Mouse (Mus musculus): Measurements from ENCODE around the gene Dnah2. TPM values are rescaled to one million over a fixed set of nuclear protein-coding genes. Genes with fewer than 3 reads are reported as not detected.
A peak's percentile ranks its signal among the peaks of the same experiment; 100 is the strongest.

The Dnah2 gene
- polyA plus RNA-seq, 1 experiment: 0.22 TPM

- WGBS: 1% methylated on average over 13 of the region's 13 CpGs
- Histone ChIP-seq H3K4me3 (ENCODE audit: low read depth, low read length) (peak within 1 kb of the TSS; percentile 85), H3K27ac (ENCODE audit: insufficient read depth, low read depth, low read length) (peak within 1 kb of the TSS; percentile 94), H3K36me3 (ENCODE audit: control insufficient read depth, insufficient read depth, low read length) (0 out of 2 replicates have a peak, but pooled peaks cover 1% of the 10 kb centered on the region), H3K27me3 (ENCODE audit: control insufficient read depth, insufficient read depth, low read length) (no peaks in the 10 kb centered on the region), H3K4me1 (ENCODE audit: control insufficient read depth, insufficient read depth, insufficient read length, low read length) (peaks cover 13% of the 10 kb centered on the region)
- no peak for TF ChIP-seq CTCF (IDR thresholded peaks at IDR 0.05; ENCODE audit: extremely low read depth, insufficient read length, insufficient replicate concordance, low read depth, low read length)
- TF ChIP-seq POLR2A (IDR thresholded peaks at IDR 0.05; ENCODE audit: low read depth, low read length): peak; percentile 53
These were observed 31.2 kb upstream of the Dnah2 start, which contains the start of the genes Wrap53 and Trp53 for GRCm38 (mm10) chr11:69580091-69580514. TSS of gene Wrap53 (minus strand) at chr11:69580255. TSS of gene Trp53 (plus strand) at chr11:69580359.

- WGBS: under 1% methylated on average over 39 of the region's 39 CpGs
- Histone ChIP-seq H3K4me3 (ENCODE audit: low read depth, low read length) (peak overlapping the region; percentile 85), H3K27me3 (ENCODE audit: control insufficient read depth, insufficient read depth, low read length) (no peaks in the 10 kb centered on the region), H3K4me1 (ENCODE audit: control insufficient read depth, insufficient read depth, insufficient read length, low read length) (peaks cover 14% of the 10 kb centered on the region; the same call in 1 of the 2 replicates), H3K36me3 (ENCODE audit: control insufficient read depth, insufficient read depth, low read length) (peaks cover 3% of the 10 kb centered on the region; the same call in 1 of the 2 replicates), H3K27ac (ENCODE audit: insufficient read depth, low read depth, low read length) (peak overlapping the region; percentile 87)
- TF ChIP-seq CTCF (IDR thresholded peaks at IDR 0.05; ENCODE audit: extremely low read depth, insufficient read length, insufficient replicate concordance, low read depth, low read length) (peak; percentile 100), POLR2A (IDR thresholded peaks at IDR 0.05; ENCODE audit: low read depth, low read length) (peak; percentile 55; the same call in 1 of the 2 replicates)
These were observed 30.5 kb upstream of the Dnah2 start for GRCm38 (mm10) chr11:69579128-69580017.

GRCm38 (mm10) chr11:69578301-69578700 lies 29.4 kb upstream of the Dnah2 start:
- peaks cover 14% of the 10 kb centered on the region; the same call in 1 of the 2 replicates for H3K4me1 ChIP-seq (ENCODE audit: control insufficient read depth, insufficient read depth, insufficient read length, low read length)
- TF ChIP-seq POLR2A (IDR thresholded peaks at IDR 0.05; ENCODE audit: low read depth, low read length) (no peak), CTCF (IDR thresholded peaks at IDR 0.05; ENCODE audit: extremely low read depth, insufficient read length, insufficient replicate concordance, low read depth, low read length) (no peak)
- H3K4me3 ChIP-seq (ENCODE audit: low read depth, low read length): peak overlapping the region; percentile 85
- no peak overlapping the region for H3K27ac ChIP-seq (ENCODE audit: insufficient read depth, low read depth, low read length)
- H3K36me3 ChIP-seq (ENCODE audit: control insufficient read depth, insufficient read depth, low read length): peaks cover 6% of the 10 kb centered on the region; the same call in 1 of the 2 replicates
- 3% methylated on average over 15 of the region's 15 CpGs for WGBS
- no peaks in the 10 kb centered on the region for H3K27me3 ChIP-seq (ENCODE audit: control insufficient read depth, insufficient read depth, low read length)

DNA sequence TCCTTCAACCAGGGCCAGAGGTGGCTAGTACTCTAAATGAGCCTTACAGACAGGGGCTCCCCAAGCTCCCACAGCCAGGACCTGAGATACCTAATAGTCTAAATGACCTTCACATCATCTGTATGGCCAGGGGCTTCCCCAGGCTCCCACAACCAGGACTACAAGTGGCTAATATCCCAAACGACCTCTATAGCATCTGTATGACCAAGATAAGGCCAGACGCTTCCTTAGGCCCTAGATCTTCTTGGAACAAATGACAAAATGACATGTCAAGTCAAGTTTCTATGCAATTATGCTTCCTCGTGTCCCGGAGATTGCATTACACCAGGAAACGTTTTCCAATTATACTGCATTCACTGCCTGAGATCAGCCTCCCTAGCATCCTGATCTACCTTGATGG lies 27.4 kb upstream of the Dnah2 start:
- Histone ChIP-seq H3K27ac (ENCODE audit: insufficient read depth, low read depth, low read length) (no peak overlapping the region), H3K27me3 (ENCODE audit: control insufficient read depth, insufficient read depth, low read length) (no peaks in the 10 kb centered on the region), H3K4me1 (ENCODE audit: control insufficient read depth, insufficient read depth, insufficient read length, low read length) (peaks cover 14% of the 10 kb centered on the region; the same call in 1 of the 2 replicates), H3K4me3 (ENCODE audit: low read depth, low read length) (no peak overlapping the region), H3K36me3 (ENCODE audit: control insufficient read depth, insufficient read depth, low read length) (peaks cover 13% of the 10 kb centered on the region)
- TF ChIP-seq POLR2A (IDR thresholded peaks at IDR 0.05; ENCODE audit: low read depth, low read length): no peak
- TF ChIP-seq CTCF (IDR thresholded peaks at IDR 0.05; ENCODE audit: extremely low read depth, insufficient read length, insufficient replicate concordance, low read depth, low read length): no peak
- 67% methylated on average over 5 of the region's 5 CpGs for WGBS

GRCm38 (mm10) chr11:69575220-69575619 lies 26.3 kb upstream of the Dnah2 start:
- peaks cover 20% of the 10 kb centered on the region for H3K36me3 ChIP-seq (ENCODE audit: control insufficient read depth, insufficient read depth, low read length)
- H3K4me1 ChIP-seq (ENCODE audit: control insufficient read depth, insufficient read depth, insufficient read length, low read length): peaks cover 14% of the 10 kb centered on the region; the same call in 1 of the 2 replicates
- WGBS: 56% methylated on average over 3 of the region's 3 CpGs
- H3K27me3 ChIP-seq (ENCODE audit: control insufficient read depth, insufficient read depth, low read length): no peaks in the 10 kb centered on the region
- H3K4me3 ChIP-seq (ENCODE audit: low read depth, low read length): no peak overlapping the region
- no peak for TF ChIP-seq POLR2A (IDR thresholded peaks at IDR 0.05; ENCODE audit: low read depth, low read length)
- no peak for TF ChIP-seq CTCF (IDR thresholded peaks at IDR 0.05; ENCODE audit: extremely low read depth, insufficient read length, insufficient replicate concordance, low read depth, low read length)
- H3K27ac ChIP-seq (ENCODE audit: insufficient read depth, low read depth, low read length): no peak overlapping the region

- WGBS: 87% methylated on average over 8 of the region's 8 CpGs
These were observed 16.2 kb upstream of the Dnah2 start for GRCm38 (mm10) chr11:69565131-69565530.

GRCm38 (mm10) chr11:69564391-69564790 lies 15.5 kb upstream of the Dnah2 start:
- Histone ChIP-seq H3K4me3 (ENCODE audit: low read depth, low read length) (no peak overlapping the region), H3K36me3 (ENCODE audit: control insufficient read depth, insufficient read depth, low read length) (peaks cover 43% of the 10 kb centered on the region), H3K27ac (ENCODE audit: insufficient read depth, low read depth, low read length) (no peak overlapping the region), H3K4me1 (ENCODE audit: control insufficient read depth, insufficient read depth, insufficient read length, low read length) (no peaks in the 10 kb centered on the region; the same call in 1 of the 2 replicates), H3K27me3 (ENCODE audit: control insufficient read depth, insufficient read depth, low read length) (peaks cover 11% of the 10 kb centered on the region)
- WGBS: 40% methylated on average over 3 of the region's 3 CpGs
- TF ChIP-seq CTCF (IDR thresholded peaks at IDR 0.05; ENCODE audit: extremely low read depth, insufficient read length, insufficient replicate concordance, low read depth, low read length): no peak
- no peak for TF ChIP-seq POLR2A (IDR thresholded peaks at IDR 0.05; ENCODE audit: low read depth, low read length)

More at GRCm38 (mm10) chr11:69565131-69565530, 16.2 kb upstream of the Dnah2 start:
- TF ChIP-seq CTCF (IDR thresholded peaks at IDR 0.05; ENCODE audit: extremely low read depth, insufficient read length, insufficient replicate concordance, low read depth, low read length): no peak
- TF ChIP-seq POLR2A (IDR thresholded peaks at IDR 0.05; ENCODE audit: low read depth, low read length): no peak
- no peak overlapping the region for H3K27ac ChIP-seq (ENCODE audit: insufficient read depth, low read depth, low read length)
- peaks cover 43% of the 10 kb centered on the region for H3K36me3 ChIP-seq (ENCODE audit: control insufficient read depth, insufficient read depth, low read length)
- H3K27me3 ChIP-seq (ENCODE audit: control insufficient read depth, insufficient read depth, low read length): peaks cover 4% of the 10 kb centered on the region; the same call in 1 of the 2 replicates
- no peaks in the 10 kb centered on the region; the same call in 1 of the 2 replicates for H3K4me1 ChIP-seq (ENCODE audit: control insufficient read depth, insufficient read depth, insufficient read length, low read length)
- no peak overlapping the region for H3K4me3 ChIP-seq (ENCODE audit: low read depth, low read length)
